Mouse (Mus musculus): ENCODE data around the gene Sh3pxd2a. TPM values are rescaled to one million over a fixed set of nuclear protein-coding genes. Genes with fewer than 3 reads are reported as not detected.
A peak's percentile ranks its signal among the peaks of the same experiment; 100 is the strongest.

Gene Sh3pxd2a
- polyA plus RNA-seq, 1 experiment from 2014 or later, result 0.82 TPM

DNA sequence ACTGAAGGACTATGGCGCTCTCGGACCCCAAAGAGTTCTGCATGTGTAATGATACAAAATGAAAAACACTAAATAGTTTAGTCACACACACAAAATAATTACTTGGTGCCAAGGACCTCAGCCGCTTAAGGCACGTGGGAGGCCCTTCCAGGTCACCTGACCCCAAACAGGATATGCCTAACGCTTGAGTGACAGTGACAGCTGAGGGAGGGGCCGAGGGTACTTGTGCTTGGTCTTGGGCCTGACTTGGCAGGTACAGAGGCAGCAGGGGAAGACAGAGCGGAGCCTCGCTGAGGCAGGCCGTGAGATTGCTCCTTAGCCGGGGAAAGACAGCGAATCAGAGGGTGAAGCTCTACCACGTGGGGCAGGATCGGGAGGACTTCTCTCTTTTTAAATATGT, 73.3 kb downstream of the Sh3pxd2a start:
- 77% methylated on average over 13 of the region's 13 CpGs for WGBS (ENCODE audit: insufficient replicate concordance)
- peaks cover 15% of the 10 kb centered on the region for H3K4me1 ChIP-seq (ENCODE audit: insufficient read depth)

DNA sequence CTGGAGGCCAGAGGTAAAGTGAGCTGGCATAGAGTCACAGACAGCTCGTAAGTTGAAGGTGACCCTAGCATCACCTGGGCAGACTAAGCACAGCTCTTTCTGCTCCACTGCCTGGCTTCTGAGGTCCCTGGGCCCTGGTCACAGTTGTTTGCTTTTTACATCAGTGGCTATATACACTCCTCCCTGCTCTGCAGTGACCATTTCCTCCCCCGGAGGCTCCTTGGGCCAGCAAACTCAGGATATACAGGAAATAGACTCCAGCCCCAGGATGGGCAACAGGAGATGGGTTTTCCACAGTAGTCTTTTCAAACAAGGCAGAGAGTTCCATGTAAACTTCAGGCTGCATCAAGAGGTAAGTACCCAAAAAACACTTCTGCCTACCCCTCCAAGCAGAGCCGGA, 76.3 kb downstream of the Sh3pxd2a start:
- peaks cover 12% of the 10 kb centered on the region for H3K4me1 ChIP-seq (ENCODE audit: insufficient read depth)
- H3K4me2 ChIP-seq (ENCODE audit: low read depth, low read length), result no peak overlapping the region
- no peaks in the 10 kb centered on the region for H3K27me3 ChIP-seq (ENCODE audit: insufficient read depth, low read length)
- H3K27ac ChIP-seq (ENCODE audit: low read depth), result no peak overlapping the region
- H3K9me3 ChIP-seq (ENCODE audit: low read length), result no peaks in the 10 kb centered on the region
- no peaks in the 10 kb centered on the region for H3K36me3 ChIP-seq (replicated peaks; ENCODE audit: insufficient read depth, low read length)
- ATAC-seq, result no peak
- no peak overlapping the region for H3K4me3 ChIP-seq (ENCODE audit: low read depth, low read length)
- WGBS (ENCODE audit: insufficient replicate concordance), result 74% methylated on average over 3 of the region's 3 CpGs
- H3K9ac ChIP-seq (replicated peaks), result no peak overlapping the region
- no peak for DNase-seq
- TF ChIP-seq EP300 (IDR thresholded peaks at IDR 0.05; ENCODE audit: low read depth) (no peak), CTCF (IDR thresholded peaks at IDR 0.05; ENCODE audit: low read depth) (no peak)

More for the DNA sequence above, 73.3 kb downstream of the Sh3pxd2a start:
- Histone ChIP-seq H3K36me3 (replicated peaks; ENCODE audit: insufficient read depth, low read length) (no peaks in the 10 kb centered on the region), H3K27ac (ENCODE audit: low read depth) (no peak overlapping the region), H3K9ac (replicated peaks) (no peak overlapping the region), H3K4me3 (ENCODE audit: low read depth, low read length) (no peak overlapping the region), H3K27me3 (ENCODE audit: insufficient read depth, low read length) (no peaks in the 10 kb centered on the region), H3K9me3 (ENCODE audit: low read length) (no peaks in the 10 kb centered on the region), H3K4me2 (ENCODE audit: low read depth, low read length) (no peak overlapping the region)
- DNase-seq (no peak), ATAC-seq (no peak)
- TF ChIP-seq EP300 (IDR thresholded peaks at IDR 0.05; ENCODE audit: low read depth), result no peak
- TF ChIP-seq CTCF (IDR thresholded peaks at IDR 0.05; ENCODE audit: low read depth), result no peak

DNA sequence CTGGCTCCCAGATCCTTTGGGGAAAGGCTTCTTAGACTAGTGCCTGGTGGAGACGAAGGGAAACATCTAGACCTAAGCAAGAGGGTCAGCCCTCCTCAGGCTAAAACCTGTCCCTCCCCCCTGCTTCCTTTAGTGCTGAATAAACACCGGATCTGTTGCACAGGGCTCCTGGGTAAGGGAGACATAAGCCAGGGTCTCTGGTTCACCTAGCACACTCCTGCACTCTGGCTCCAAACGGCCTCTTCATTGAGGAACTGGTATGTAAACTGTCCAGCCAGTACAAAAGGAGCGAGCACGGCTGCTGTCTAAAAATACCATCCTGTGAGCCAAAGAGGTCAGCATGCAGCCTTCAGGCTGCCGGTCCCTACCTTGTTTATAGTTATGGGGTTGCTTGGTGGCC, 76.8 kb downstream of the Sh3pxd2a start:
- ATAC-seq (no peak), DNase-seq (no peak)
- no peaks in the 10 kb centered on the region for H3K9me3 ChIP-seq (ENCODE audit: low read length)
- H3K4me2 ChIP-seq (ENCODE audit: low read depth, low read length), result no peak overlapping the region
- H3K9ac ChIP-seq (replicated peaks), result no peak overlapping the region
- TF ChIP-seq CTCF (IDR thresholded peaks at IDR 0.05; ENCODE audit: low read depth) (no peak), EP300 (IDR thresholded peaks at IDR 0.05; ENCODE audit: low read depth) (no peak)
- WGBS (ENCODE audit: insufficient replicate concordance), result 54% methylated on average over 6 of the region's 6 CpGs
- peaks cover 12% of the 10 kb centered on the region for H3K4me1 ChIP-seq (ENCODE audit: insufficient read depth)
- no peak overlapping the region for H3K4me3 ChIP-seq (ENCODE audit: low read depth, low read length)
- H3K27ac ChIP-seq (ENCODE audit: low read depth), result no peak overlapping the region
- no peaks in the 10 kb centered on the region for H3K36me3 ChIP-seq (replicated peaks; ENCODE audit: insufficient read depth, low read length)
- H3K27me3 ChIP-seq (ENCODE audit: insufficient read depth, low read length), result no peaks in the 10 kb centered on the region

DNA sequence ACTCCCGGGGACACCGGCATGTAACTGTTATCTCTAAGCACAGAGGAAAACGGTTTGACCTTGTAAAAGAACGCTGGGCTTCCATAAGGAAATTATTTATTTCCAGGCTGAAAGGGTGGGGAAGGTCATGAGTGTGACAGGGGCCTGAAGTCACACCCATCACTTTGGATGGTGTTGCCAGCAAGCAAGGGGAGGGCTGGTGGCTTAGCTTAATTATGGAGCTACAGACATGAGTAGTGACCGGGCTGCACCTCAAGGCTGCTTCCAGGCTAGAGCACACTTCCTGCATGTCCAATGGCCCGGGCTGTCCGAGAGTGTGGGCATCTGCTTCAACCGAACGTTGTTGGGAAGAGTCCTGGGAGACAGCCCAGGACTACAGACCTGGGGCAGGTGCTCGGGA, 78.2 kb downstream of the Sh3pxd2a start:
- WGBS (ENCODE audit: insufficient replicate concordance), result 69% methylated on average over 10 of the region's 10 CpGs
- Histone ChIP-seq H3K4me1 (ENCODE audit: insufficient read depth) (peaks cover 12% of the 10 kb centered on the region), H3K9me3 (ENCODE audit: low read length) (no peaks in the 10 kb centered on the region), H3K4me2 (ENCODE audit: low read depth, low read length) (no peak overlapping the region), H3K9ac (replicated peaks) (no peak overlapping the region), H3K36me3 (replicated peaks; ENCODE audit: insufficient read depth, low read length) (no peaks in the 10 kb centered on the region), H3K4me3 (ENCODE audit: low read depth, low read length) (no peak overlapping the region), H3K27me3 (ENCODE audit: insufficient read depth, low read length) (no peaks in the 10 kb centered on the region), H3K27ac (ENCODE audit: low read depth) (no peak overlapping the region)
- TF ChIP-seq EP300 (IDR thresholded peaks at IDR 0.05; ENCODE audit: low read depth) (no peak), CTCF (IDR thresholded peaks at IDR 0.05; ENCODE audit: low read depth) (no peak)
- ATAC-seq (no peak), DNase-seq (no peak)

DNA sequence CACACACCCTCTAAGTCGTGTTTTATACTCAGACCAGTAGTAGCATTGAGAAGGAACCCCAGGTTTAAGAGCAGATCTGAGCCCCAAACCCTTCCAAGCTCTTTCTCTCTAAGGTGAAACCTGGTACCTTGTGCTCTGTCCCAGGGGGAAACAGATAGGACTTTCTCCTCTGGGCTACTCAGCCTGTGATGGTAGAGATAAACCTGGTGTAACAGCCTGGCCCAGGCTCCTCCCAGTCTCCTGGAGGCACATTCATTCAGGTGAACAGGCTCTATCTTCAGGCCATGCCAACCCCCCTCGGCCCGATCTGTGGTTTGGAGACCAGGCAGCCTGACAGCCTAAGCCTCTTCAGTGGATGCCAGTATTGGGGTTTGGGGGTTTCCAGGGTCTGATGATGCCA, 79.6 kb downstream of the Sh3pxd2a start:
- Histone ChIP-seq H3K4me3 (ENCODE audit: low read depth, low read length) (no peak overlapping the region), H3K36me3 (replicated peaks; ENCODE audit: insufficient read depth, low read length) (no peaks in the 10 kb centered on the region), H3K9me3 (ENCODE audit: low read length) (no peaks in the 10 kb centered on the region), H3K9ac (replicated peaks) (no peak overlapping the region), H3K27me3 (ENCODE audit: insufficient read depth, low read length) (no peaks in the 10 kb centered on the region), H3K27ac (ENCODE audit: low read depth) (no peak overlapping the region), H3K4me1 (ENCODE audit: insufficient read depth) (peaks cover 13% of the 10 kb centered on the region), H3K4me2 (ENCODE audit: low read depth, low read length) (no peak overlapping the region; the same call in 1 of the 2 replicates)
- no peak for DNase-seq
- ATAC-seq, result peak; percentile 67
- TF ChIP-seq EP300 (IDR thresholded peaks at IDR 0.05; ENCODE audit: low read depth) (no peak), CTCF (IDR thresholded peaks at IDR 0.05; ENCODE audit: low read depth) (no peak)
- 54% methylated on average over 3 of the region's 3 CpGs for WGBS (ENCODE audit: insufficient replicate concordance)

DNA sequence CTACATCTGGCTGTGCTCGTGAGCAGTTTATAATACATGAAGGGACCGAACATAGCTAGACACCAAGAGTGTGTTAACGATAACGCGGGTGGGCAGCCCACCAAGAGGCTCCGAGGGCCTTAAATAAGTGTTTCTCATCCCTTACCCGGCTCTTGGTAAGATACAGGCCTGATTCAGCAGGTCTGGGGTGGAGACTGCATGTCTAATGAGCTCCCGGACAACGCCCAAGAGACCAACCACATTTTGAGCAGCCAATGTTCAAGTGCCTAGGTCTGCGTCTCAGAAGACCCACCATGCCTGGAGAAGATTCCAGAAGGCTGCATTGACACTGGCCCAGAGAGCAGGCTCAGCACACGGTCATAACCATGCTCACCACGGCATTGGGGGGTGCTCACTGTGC, 80.2 kb downstream of the Sh3pxd2a start:
- ATAC-seq (peak; percentile 40; the same call in 1 of the 2 replicates), DNase-seq (no peak)
- no peak for TF ChIP-seq EP300 (IDR thresholded peaks at IDR 0.05; ENCODE audit: low read depth)
- TF ChIP-seq CTCF (IDR thresholded peaks at IDR 0.05; ENCODE audit: low read depth), result no peak
- 78% methylated on average over 12 of the region's 12 CpGs for WGBS (ENCODE audit: insufficient replicate concordance)
- Histone ChIP-seq H3K9ac (replicated peaks) (no peak overlapping the region), H3K4me3 (ENCODE audit: low read depth, low read length) (no peak overlapping the region), H3K27me3 (ENCODE audit: insufficient read depth, low read length) (no peaks in the 10 kb centered on the region), H3K4me2 (ENCODE audit: low read depth, low read length) (no peak overlapping the region), H3K4me1 (ENCODE audit: insufficient read depth) (peaks cover 18% of the 10 kb centered on the region), H3K36me3 (replicated peaks; ENCODE audit: insufficient read depth, low read length) (no peaks in the 10 kb centered on the region), H3K9me3 (ENCODE audit: low read length) (no peaks in the 10 kb centered on the region), H3K27ac (ENCODE audit: low read depth) (no peak overlapping the region; the same call in 1 of the 2 replicates)

DNA sequence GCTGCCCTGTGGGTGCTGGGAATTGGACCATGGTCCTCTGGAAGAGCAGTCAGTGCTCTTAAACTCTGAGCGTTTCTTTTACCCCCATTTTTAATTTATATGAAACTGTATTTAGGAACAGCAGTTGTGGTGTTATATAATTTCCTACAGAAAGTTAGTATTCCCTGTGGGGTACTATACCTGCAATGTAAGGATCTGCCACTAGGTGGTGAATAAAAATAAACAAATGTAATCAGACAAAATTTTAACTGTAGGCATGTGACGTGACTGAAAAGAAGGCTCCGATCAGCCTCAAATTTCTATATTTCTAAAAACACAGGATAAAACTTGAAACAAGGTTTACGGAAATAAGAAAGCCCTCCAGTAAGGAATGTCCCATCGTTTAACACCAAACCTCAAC, 81.9 kb downstream of the Sh3pxd2a start:
- Histone ChIP-seq H3K9ac (replicated peaks) (no peak overlapping the region), H3K36me3 (replicated peaks; ENCODE audit: insufficient read depth, low read length) (no peaks in the 10 kb centered on the region), H3K9me3 (ENCODE audit: low read length) (no peaks in the 10 kb centered on the region), H3K27me3 (ENCODE audit: insufficient read depth, low read length) (no peaks in the 10 kb centered on the region), H3K4me1 (ENCODE audit: insufficient read depth) (peaks cover 19% of the 10 kb centered on the region), H3K4me2 (ENCODE audit: low read depth, low read length) (no peak overlapping the region), H3K27ac (ENCODE audit: low read depth) (no peak overlapping the region), H3K4me3 (ENCODE audit: low read depth, low read length) (no peak overlapping the region)
- no peak for TF ChIP-seq EP300 (IDR thresholded peaks at IDR 0.05; ENCODE audit: low read depth)
- peak; percentile 59 for TF ChIP-seq CTCF (IDR thresholded peaks at IDR 0.05; ENCODE audit: low read depth)
- ATAC-seq, result no peak
- WGBS (ENCODE audit: insufficient replicate concordance), result 69% methylated on average over 5 of the region's 5 CpGs
- no peak for DNase-seq

Measured in liver, postnatal 0 days (tissue).